Mouse (Mus musculus) heart, embryonic 10.5 days (tissue): ENCODE data around the gene Plekha7. TPM values are rescaled to one million over a fixed set of nuclear protein-coding genes. Genes with fewer than 3 reads are reported as not detected.

ENCODE experiments used
- DNase-seq: peaks from one replicate; pipeline ENCODE4 v3.0.0-alpha.2; 2017; ENCODE audit warnings: low spot score
- H3K27ac ChIP-seq: fragments of 300-500 bp; sonication (generic); 2 replicates; pipeline ENCODE4 v1.5.1; 2016; ENCODE audit warnings: mild to moderate bottlenecking
- H3K27me3 ChIP-seq: fragments of 300-500 bp; sonication (generic); 2 replicates; pipeline ENCODE4 v1.6.1; 2016; ENCODE audit warnings: mild to moderate bottlenecking; ENCODE audit not compliant: poor library complexity, insufficient read depth, severe bottlenecking
- H3K36me3 ChIP-seq: fragments of 300-500 bp; sonication (generic); 2 replicates; pipeline ENCODE4 v1.6.1; 2016; ENCODE audit warnings: mild to moderate bottlenecking, moderate library complexity
- H3K4me1 ChIP-seq: fragments of 300-500 bp; sonication (generic); 2 replicates; pipeline ENCODE4 v1.6.1; 2016; ENCODE audit warnings: mild to moderate bottlenecking
- H3K4me3 ChIP-seq: fragments of 300-500 bp; sonication (generic); 2 replicates; pipeline ENCODE4 v1.5.1; 2016; ENCODE audit warnings: mild to moderate bottlenecking, moderate library complexity
- H3K9me3 ChIP-seq: fragments of 300-500 bp; sonication (generic); 2 replicates; pipeline ENCODE4 v1.6.1; 2016; ENCODE audit warnings: mild to moderate bottlenecking, moderate library complexity
- WGBS: fragments of 180-500 bp; shearing (Covaris S2); methylation state at CpG from one replicate; pipeline ENCODE4 v1.1.7; 2016; 5-methylcytosine and 5-hydroxymethylcytosine counted together
- polyA plus RNA-seq: library from polyadenylated mRNA; unstranded; fragments of >200 nt; fragmentation: Nextera tagmentation; extraction: Ambion mirVana; gene quantifications from 2 replicates; pipeline ENCODE4 v1.2.1, GENCODE M21; 2016

Plekha7 gene
- polyA plus RNA-seq, 1 experiment from 2014 or later: 49.0 TPM

GRCm38 (mm10) chr7:116285216-116285615 is 23.0 kb downstream of the Plekha7 start:
- H3K4me1 ChIP-seq: peaks cover 77% of the 10 kb centered on the region
- no peak for DNase-seq
- H3K36me3 ChIP-seq: no peaks in the 10 kb centered on the region
- no peak overlapping the region for H3K4me3 ChIP-seq
- no peak overlapping the region for H3K27ac ChIP-seq
- H3K9me3 ChIP-seq: no peaks in the 10 kb centered on the region
- no peaks in the 10 kb centered on the region for H3K27me3 ChIP-seq
- WGBS: 85% methylated on average over 1 of the region's 1 CpGs

GRCm38 (mm10) chr7:116282755-116283154 is 25.4 kb downstream of the Plekha7 start:
- DNase-seq: no peak
- WGBS: 47% methylated on average over 11 of the region's 11 CpGs
- Histone ChIP-seq H3K4me1 (peaks cover 76% of the 10 kb centered on the region), H3K36me3 (no peaks in the 10 kb centered on the region), H3K27me3 (no peaks in the 10 kb centered on the region), H3K27ac (no peak overlapping the region), H3K4me3 (no peak overlapping the region), H3K9me3 (no peaks in the 10 kb centered on the region)

DNA sequence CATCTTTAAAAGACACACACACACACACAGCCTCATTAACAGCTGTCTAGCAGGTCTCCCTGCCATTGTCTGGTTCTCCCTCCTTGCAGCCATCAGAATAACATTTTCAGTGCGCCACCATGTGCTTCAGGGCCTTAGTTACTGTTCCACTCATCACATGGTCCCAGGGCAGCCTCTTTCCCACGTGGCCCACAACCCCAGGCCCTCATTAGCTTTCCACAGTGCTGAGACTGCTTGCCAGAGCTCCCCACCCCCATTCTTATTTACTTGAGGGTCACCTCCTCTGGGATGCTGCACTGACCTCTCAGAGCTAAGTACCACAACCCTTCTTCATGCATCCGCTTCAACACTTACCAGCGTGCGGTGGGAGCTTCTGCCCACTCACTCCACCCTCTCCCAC is 28.1 kb downstream of the Plekha7 start:
- Histone ChIP-seq H3K4me3 (no peak overlapping the region), H3K27ac (no peak overlapping the region; the same call in 1 of the 2 replicates), H3K9me3 (no peaks in the 10 kb centered on the region), H3K36me3 (no peaks in the 10 kb centered on the region), H3K4me1 (peaks cover 55% of the 10 kb centered on the region), H3K27me3 (no peaks in the 10 kb centered on the region)
- DNase-seq: no peak
- 64% methylated on average over 5 of the region's 5 CpGs for WGBS

- Histone ChIP-seq H3K4me3 (no peak overlapping the region), H3K36me3 (no peaks in the 10 kb centered on the region), H3K9me3 (no peaks in the 10 kb centered on the region), H3K27me3 (no peaks in the 10 kb centered on the region), H3K27ac (no peak overlapping the region), H3K4me1 (peaks cover 54% of the 10 kb centered on the region)
- DNase-seq: no peak
- WGBS: 76% methylated on average over 9 of the region's 9 CpGs
Observed at GRCm38 (mm10) chr7:116278280-116278679, 29.9 kb downstream of the Plekha7 start.

- H3K9me3 ChIP-seq: no peaks in the 10 kb centered on the region
- peaks cover 41% of the 10 kb centered on the region for H3K4me1 ChIP-seq
- H3K27ac ChIP-seq: no peak overlapping the region
- H3K4me3 ChIP-seq: no peak overlapping the region
- DNase-seq: no peak
- H3K36me3 ChIP-seq: no peaks in the 10 kb centered on the region
- no peaks in the 10 kb centered on the region for H3K27me3 ChIP-seq
Observed at GRCm38 (mm10) chr7:116276315-116276714, 31.9 kb downstream of the Plekha7 start.

- no peaks in the 10 kb centered on the region for H3K9me3 ChIP-seq
- 88% methylated on average over 6 of the region's 6 CpGs for WGBS
- H3K27ac ChIP-seq: no peak overlapping the region
- H3K4me1 ChIP-seq: peaks cover 40% of the 10 kb centered on the region
- no peaks in the 10 kb centered on the region for H3K27me3 ChIP-seq
- H3K36me3 ChIP-seq: no peaks in the 10 kb centered on the region
- no peak for DNase-seq
- H3K4me3 ChIP-seq: no peak overlapping the region
Observed at GRCm38 (mm10) chr7:116273111-116273510, 35.1 kb downstream of the Plekha7 start.

GRCm38 (mm10) chr7:116269501-116269995 is 38.6 kb downstream of the Plekha7 start:
- 79% methylated on average over 6 of the region's 6 CpGs for WGBS
- no peaks in the 10 kb centered on the region for H3K9me3 ChIP-seq
- H3K36me3 ChIP-seq: no peaks in the 10 kb centered on the region
- H3K27ac ChIP-seq: peak overlapping the region; percentile 73
- H3K4me3 ChIP-seq: no peak overlapping the region
- H3K4me1 ChIP-seq: peaks cover 55% of the 10 kb centered on the region
- DNase-seq: no peak
- no peaks in the 10 kb centered on the region for H3K27me3 ChIP-seq

DNA sequence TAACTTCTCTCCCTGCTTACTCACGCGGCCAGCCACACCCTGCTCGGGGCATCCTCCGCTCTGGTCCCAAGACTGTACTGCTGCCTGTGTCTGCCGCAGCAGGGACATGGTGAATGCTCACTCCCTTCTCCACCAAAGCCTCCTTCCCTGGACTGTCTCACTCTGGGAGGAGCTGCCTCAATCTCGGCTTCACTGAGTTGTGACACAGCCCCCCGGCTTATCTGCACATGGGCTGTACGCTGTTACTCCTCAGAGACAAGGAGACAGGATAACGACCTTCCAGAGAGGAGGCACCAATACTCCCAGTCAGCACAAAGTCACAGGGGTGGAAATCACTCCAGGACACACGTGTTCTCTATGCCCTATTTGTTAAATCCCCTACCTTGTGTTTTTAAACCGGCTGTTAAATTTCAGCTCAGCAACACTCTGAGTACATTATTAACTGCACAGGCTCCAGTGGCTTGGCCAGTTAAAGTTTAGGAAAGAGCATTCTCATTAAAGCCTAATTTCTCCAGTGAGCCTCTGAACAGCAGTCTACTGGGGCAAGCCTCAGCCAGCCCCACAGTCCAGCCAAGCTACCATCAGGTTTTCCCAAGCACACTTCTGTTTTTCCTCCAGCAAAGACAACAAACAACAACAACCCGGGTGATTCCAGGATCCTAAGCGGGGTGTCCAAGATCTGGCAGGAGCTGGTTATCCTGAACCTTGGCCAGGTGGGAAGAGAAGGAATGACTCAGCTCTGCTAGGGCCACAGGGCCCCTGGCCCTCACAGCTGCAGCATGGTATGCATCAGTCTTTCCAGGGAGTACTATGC is 39.9 kb downstream of the Plekha7 start:
- Histone ChIP-seq H3K9me3 (no peaks in the 10 kb centered on the region), H3K27ac (peak overlapping the region; percentile 73), H3K4me3 (peak overlapping the region; percentile 32; the same call in 1 of the 2 replicates), H3K36me3 (no peaks in the 10 kb centered on the region), H3K27me3 (no peaks in the 10 kb centered on the region), H3K4me1 (peaks cover 61% of the 10 kb centered on the region)
- peak; percentile 84 for DNase-seq
- WGBS: 29% methylated on average over 13 of the region's 13 CpGs

- Histone ChIP-seq H3K9me3 (no peaks in the 10 kb centered on the region), H3K36me3 (0 out of 2 replicates have a peak, but pooled peaks cover 2% of the 10 kb centered on the region), H3K4me3 (no peak overlapping the region), H3K4me1 (peaks cover 81% of the 10 kb centered on the region), H3K27me3 (no peaks in the 10 kb centered on the region), H3K27ac (peak overlapping the region; percentile 69)
- DNase-seq: no peak
- WGBS: 48% methylated on average over 7 of the region's 7 CpGs
Observed at GRCm38 (mm10) chr7:116263281-116263680, 44.9 kb downstream of the Plekha7 start.

- Histone ChIP-seq H3K36me3 (0 out of 2 replicates have a peak, but pooled peaks cover 2% of the 10 kb centered on the region), H3K4me3 (no peak overlapping the region), H3K4me1 (peaks cover 75% of the 10 kb centered on the region), H3K27ac (peak overlapping the region; percentile 69), H3K27me3 (no peaks in the 10 kb centered on the region), H3K9me3 (no peaks in the 10 kb centered on the region)
- 26% methylated on average over 2 of the region's 2 CpGs for WGBS
- no peak for DNase-seq
Observed at GRCm38 (mm10) chr7:116262508-116262907, 45.7 kb downstream of the Plekha7 start.

GRCm38 (mm10) chr7:116262101-116262500 is 46.1 kb downstream of the Plekha7 start:
- Histone ChIP-seq H3K9me3 (no peaks in the 10 kb centered on the region), H3K4me3 (no peak overlapping the region), H3K36me3 (0 out of 2 replicates have a peak, but pooled peaks cover 2% of the 10 kb centered on the region), H3K4me1 (peaks cover 72% of the 10 kb centered on the region), H3K27ac (no peak overlapping the region), H3K27me3 (no peaks in the 10 kb centered on the region)
- DNase-seq: no peak
- 23% methylated on average over 4 of the region's 4 CpGs for WGBS

DNA sequence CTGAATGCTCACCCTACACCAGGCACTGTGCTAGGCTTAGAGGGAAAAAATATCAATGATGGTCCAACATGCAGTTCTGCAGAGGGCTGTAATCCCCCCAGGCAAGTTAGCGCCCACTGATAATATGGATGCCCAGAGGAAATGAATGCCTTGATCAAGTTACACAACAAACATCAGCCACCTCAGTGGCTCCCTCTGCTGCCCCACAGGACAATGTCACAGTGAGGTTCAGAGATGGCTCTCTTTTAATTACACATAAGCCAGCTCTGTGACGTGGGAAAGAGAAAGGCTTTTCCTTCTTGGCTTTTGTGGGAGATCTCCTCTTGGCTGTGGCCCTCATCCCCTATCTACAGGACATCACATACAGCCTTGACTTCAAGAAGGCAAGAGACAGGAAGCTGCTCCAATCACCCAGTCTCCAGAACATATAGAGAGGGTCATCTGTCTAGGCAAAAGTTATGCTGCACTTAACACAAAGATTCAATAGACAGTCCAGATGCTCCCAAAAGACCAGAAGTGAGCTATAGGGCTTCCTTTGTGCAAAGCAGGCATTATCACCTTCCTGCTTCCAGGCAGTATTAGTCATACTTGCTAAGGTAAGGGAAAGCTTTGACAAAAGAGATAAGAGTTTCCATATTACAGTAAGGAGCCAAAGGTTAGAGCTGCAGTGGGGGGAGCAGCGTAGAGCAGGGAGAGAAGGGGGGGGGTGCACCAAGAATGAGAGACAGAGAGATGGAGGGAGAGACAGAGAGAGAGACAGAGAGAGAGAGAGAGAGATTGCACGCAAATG is 47.2 kb downstream of the Plekha7 start:
- no peak for DNase-seq
- Histone ChIP-seq H3K9me3 (no peaks in the 10 kb centered on the region), H3K27me3 (no peaks in the 10 kb centered on the region), H3K36me3 (0 out of 2 replicates have a peak, but pooled peaks cover 2% of the 10 kb centered on the region), H3K4me3 (no peak overlapping the region), H3K27ac (0 out of 2 replicates have a peak overlapping the region, but pooled peaks have one; percentile 16), H3K4me1 (peaks cover 67% of the 10 kb centered on the region)
- 48% methylated on average over 4 of the region's 4 CpGs for whole genome bisulfite sequencing
